Mouse (Mus musculus): ENCODE measurements around the gene Kcnq2. TPM values are rescaled to one million over a fixed set of nuclear protein-coding genes. Genes with fewer than 3 reads are reported as not detected.

Gene Kcnq2
- polyA plus RNA-seq, 1 experiment: not detected

GRCm38 (mm10) chr2:181142703-181143135 is 7.6 kb upstream of the Kcnq2 start:
- H3K4me1 ChIP-seq (ENCODE audit: control insufficient read depth, insufficient read depth, low read length): peaks cover 22% of the 10 kb centered on the region
- H3K4me3 ChIP-seq (ENCODE audit: insufficient read depth, low read depth, low read length): no peak overlapping the region
- H3K27ac ChIP-seq (ENCODE audit: insufficient read depth, low read depth, low read length): peak overlapping the region; percentile 56; the same call in 1 of the 2 replicates
- TF ChIP-seq POLR2A (IDR thresholded peaks at IDR 0.05; ENCODE audit: insufficient read depth, low read depth, low read length) (no peak), CTCF (IDR thresholded peaks at IDR 0.05; ENCODE audit: insufficient read depth, low read depth, low read length) (no peak)
- 32% methylated on average over 8 of the region's 8 CpGs for WGBS

- WGBS: 49% methylated on average over 5 of the region's 5 CpGs
- TF ChIP-seq CTCF (IDR thresholded peaks at IDR 0.05; ENCODE audit: insufficient read depth, low read depth, low read length) (no peak), POLR2A (IDR thresholded peaks at IDR 0.05; ENCODE audit: insufficient read depth, low read depth, low read length) (no peak)
- Histone ChIP-seq H3K4me3 (ENCODE audit: insufficient read depth, low read depth, low read length) (no peak overlapping the region), H3K27ac (ENCODE audit: insufficient read depth, low read depth, low read length) (no peak overlapping the region), H3K4me1 (ENCODE audit: control insufficient read depth, insufficient read depth, low read length) (peaks cover 23% of the 10 kb centered on the region)
Measured at GRCm38 (mm10) chr2:181139641-181140193, 4.6 kb upstream of the Kcnq2 start.

- Histone ChIP-seq H3K4me1 (ENCODE audit: control insufficient read depth, insufficient read depth, low read length) (peaks cover 17% of the 10 kb centered on the region), H3K4me3 (ENCODE audit: insufficient read depth, low read depth, low read length) (no peak overlapping the region), H3K27ac (ENCODE audit: insufficient read depth, low read depth, low read length) (no peak overlapping the region)
- WGBS: 34% methylated on average over 6 of the region's 6 CpGs
- TF ChIP-seq CTCF (IDR thresholded peaks at IDR 0.05; ENCODE audit: insufficient read depth, low read depth, low read length): no peak
- TF ChIP-seq POLR2A (IDR thresholded peaks at IDR 0.05; ENCODE audit: insufficient read depth, low read depth, low read length): no peak
Measured at GRCm38 (mm10) chr2:181136934-181137333, 1.8 kb upstream of the Kcnq2 start.

- H3K27ac ChIP-seq (ENCODE audit: insufficient read depth, low read depth, low read length): no peak overlapping the region
- 5% methylated on average over 4 of the region's 4 CpGs for WGBS
- H3K4me1 ChIP-seq (ENCODE audit: control insufficient read depth, insufficient read depth, low read length): peaks cover 25% of the 10 kb centered on the region
- H3K4me3 ChIP-seq (ENCODE audit: insufficient read depth, low read depth, low read length): peak overlapping the region; percentile 90
- TF ChIP-seq POLR2A (IDR thresholded peaks at IDR 0.05; ENCODE audit: insufficient read depth, low read depth, low read length) (no peak), CTCF (IDR thresholded peaks at IDR 0.05; ENCODE audit: insufficient read depth, low read depth, low read length) (no peak)
Measured at GRCm38 (mm10) chr2:181135446-181135818, 332 bp upstream of the Kcnq2 start.

- Histone ChIP-seq H3K4me3 (ENCODE audit: insufficient read depth, low read depth, low read length) (peak overlapping the region; percentile 90), H3K27ac (ENCODE audit: insufficient read depth, low read depth, low read length) (peak overlapping the region; percentile 84), H3K4me1 (ENCODE audit: control insufficient read depth, insufficient read depth, low read length) (peaks cover 29% of the 10 kb centered on the region)
- no peak for TF ChIP-seq POLR2A (IDR thresholded peaks at IDR 0.05; ENCODE audit: insufficient read depth, low read depth, low read length)
- no peak for TF ChIP-seq CTCF (IDR thresholded peaks at IDR 0.05; ENCODE audit: insufficient read depth, low read depth, low read length)
- 3% methylated on average over 22 of the region's 22 CpGs for WGBS
Measured at GRCm38 (mm10) chr2:181133837-181134590, 1.1 kb downstream of the Kcnq2 start.

- TF ChIP-seq POLR2A (IDR thresholded peaks at IDR 0.05; ENCODE audit: insufficient read depth, low read depth, low read length) (no peak), CTCF (IDR thresholded peaks at IDR 0.05; ENCODE audit: insufficient read depth, low read depth, low read length) (no peak)
- WGBS: 46% methylated on average over 4 of the region's 4 CpGs
- Histone ChIP-seq H3K4me3 (ENCODE audit: insufficient read depth, low read depth, low read length) (no peak overlapping the region), H3K27ac (ENCODE audit: insufficient read depth, low read depth, low read length) (no peak overlapping the region), H3K4me1 (ENCODE audit: control insufficient read depth, insufficient read depth, low read length) (peaks cover 45% of the 10 kb centered on the region)
Measured at GRCm38 (mm10) chr2:181130245-181130644, 4.9 kb downstream of the Kcnq2 start.

- Histone ChIP-seq H3K4me1 (ENCODE audit: control insufficient read depth, insufficient read depth, low read length) (peaks cover 49% of the 10 kb centered on the region), H3K4me3 (ENCODE audit: insufficient read depth, low read depth, low read length) (no peak overlapping the region), H3K27ac (ENCODE audit: insufficient read depth, low read depth, low read length) (no peak overlapping the region)
- no peak for TF ChIP-seq POLR2A (IDR thresholded peaks at IDR 0.05; ENCODE audit: insufficient read depth, low read depth, low read length)
- no peak for TF ChIP-seq CTCF (IDR thresholded peaks at IDR 0.05; ENCODE audit: insufficient read depth, low read depth, low read length)
- 37% methylated on average over 4 of the region's 4 CpGs for WGBS
Measured at GRCm38 (mm10) chr2:181128963-181129362, 6.1 kb downstream of the Kcnq2 start.

GRCm38 (mm10) chr2:181127786-181128185 is 7.3 kb downstream of the Kcnq2 start:
- peaks cover 51% of the 10 kb centered on the region for H3K4me1 ChIP-seq (ENCODE audit: control insufficient read depth, insufficient read depth, low read length)
- WGBS: 25% methylated on average over 3 of the region's 3 CpGs
- peak overlapping the region; percentile 49 for H3K27ac ChIP-seq (ENCODE audit: insufficient read depth, low read depth, low read length)
- TF ChIP-seq POLR2A (IDR thresholded peaks at IDR 0.05; ENCODE audit: insufficient read depth, low read depth, low read length): no peak
- no peak for TF ChIP-seq CTCF (IDR thresholded peaks at IDR 0.05; ENCODE audit: insufficient read depth, low read depth, low read length)
- no peak overlapping the region for H3K4me3 ChIP-seq (ENCODE audit: insufficient read depth, low read depth, low read length)

GRCm38 (mm10) chr2:181125726-181126455 is 9.2 kb downstream of the Kcnq2 start:
- TF ChIP-seq CTCF (IDR thresholded peaks at IDR 0.05; ENCODE audit: insufficient read depth, low read depth, low read length): no peak
- no peak for TF ChIP-seq POLR2A (IDR thresholded peaks at IDR 0.05; ENCODE audit: insufficient read depth, low read depth, low read length)
- H3K4me3 ChIP-seq (ENCODE audit: insufficient read depth, low read depth, low read length): no peak overlapping the region
- H3K27ac ChIP-seq (ENCODE audit: insufficient read depth, low read depth, low read length): 0 out of 2 replicates have a peak overlapping the region, but pooled peaks have one; percentile 27
- 40% methylated on average over 7 of the region's 7 CpGs for WGBS
- H3K4me1 ChIP-seq (ENCODE audit: control insufficient read depth, insufficient read depth, low read length): peaks cover 54% of the 10 kb centered on the region
